Mouse (Mus musculus) heart, adult 2 months (tissue): ENCODE measurements at regions not wholly inside any gene's neighbourhood (a gene's known extent, or its start where the extent isn't known, plus 50 kb on each side); places are given as distances from the start of the nearest gene placed in this dataset.

ENCODE experiments used
- DNase-seq, 2 experiments: peaks; one replicate each; pipeline ENCODE4 v3.0.0; 2021
- H3K27ac ChIP-seq: fragments of 200-600 bp; 2 replicates; pipeline ENCODE4 v1.8.1; 2022
- H3K27me3 ChIP-seq: fragments of 200-500 bp; 2 replicates; pipeline ENCODE4 v1.6.1; 2012; ENCODE audit warnings: mild to moderate bottlenecking, low read length, inconsistent platforms, mixed read lengths; ENCODE audit not compliant: control insufficient read depth, insufficient read depth
- H3K36me3 ChIP-seq: fragments of 200-500 bp; 2 replicates; pipeline ENCODE4 v1.6.1; 2012; ENCODE audit warnings: low read length, inconsistent platforms; ENCODE audit not compliant: control insufficient read depth, insufficient read depth
- H3K4me1 ChIP-seq: fragments of 200-500 bp; 2 replicates; pipeline ENCODE4 v1.6.1; 2011; ENCODE audit warnings: low read length; ENCODE audit not compliant: control insufficient read depth, insufficient read depth
- H3K4me3 ChIP-seq: fragments of 200-600 bp; 2 replicates; pipeline ENCODE4 v1.8.1; 2022
- H3K79me2 ChIP-seq: fragments of 200-500 bp; replicated peaks from 2 replicates; pipeline ENCODE4 v1.6.1; 2012; ENCODE audit warnings: mild to moderate bottlenecking, inconsistent platforms, low read length, moderate library complexity, mixed read lengths; ENCODE audit not compliant: control insufficient read depth, insufficient read depth
- H3K9ac ChIP-seq: fragments of 200-500 bp; 2 replicates; pipeline ENCODE4 v1.6.1; 2012; ENCODE audit warnings: low read depth, mild to moderate bottlenecking, control low read depth, inconsistent platforms, low read length, mixed read lengths
- CTCF ChIP-seq: fragments of 200-600 bp; IDR thresholded peaks from 2 replicates; pipeline ENCODE4 v1.8.1; 2022; ENCODE audit warnings: antibody characterized with exemption, mild to moderate bottlenecking, moderate library complexity
- EP300 ChIP-seq: fragments of 200-500 bp; IDR thresholded peaks from 2 replicates; pipeline ENCODE4 v1.6.1; 2011; ENCODE audit warnings: low read depth, low read length, control low read depth; ENCODE audit not compliant: insufficient read depth
- POLR2A ChIP-seq: fragments of 200-500 bp; IDR thresholded peaks from 2 replicates; pipeline ENCODE4 v1.6.1; 2011; ENCODE audit warnings: mild to moderate bottlenecking, low read depth, low read length, control low read depth; ENCODE audit not compliant: insufficient read depth
- WGBS: fragments of 180-500 bp; shearing (Covaris S2); methylation state at CpG from one replicate; pipeline ENCODE4 v1.1.7; 2018; 5-methylcytosine and 5-hydroxymethylcytosine counted together
- intact Hi-C: fragments of 180-260 bp; cut with DNase I; formaldehyde crosslinking; loops from one replicate; pipeline ENCODE4 v1.15.1; 2025

GRCm38 (mm10) chr9:88120536-88120935 is 206.5 kb upstream of the Nt5e start:
- no peak for TF ChIP-seq POLR2A
- TF ChIP-seq CTCF: no peak
- TF ChIP-seq EP300: no peak
- no peak overlapping the region for H3K9ac ChIP-seq
- H3K4me1 ChIP-seq: no peaks in the 10 kb centered on the region; the same call in 1 of the 2 replicates
- no peak overlapping the region for H3K4me3 ChIP-seq
- 91% methylated on average over 5 of the region's 5 CpGs for WGBS
- intact Hi-C loops: no loop called here
- H3K36me3 ChIP-seq: no peaks in the 10 kb centered on the region
- H3K27ac ChIP-seq: no peak overlapping the region
- no peak for DNase-seq
- no peaks in the 10 kb centered on the region for H3K79me2 ChIP-seq
- no peaks in the 10 kb centered on the region for H3K27me3 ChIP-seq

GRCm38 (mm10) chr9:88120963-88121570 is 205.9 kb upstream of the Nt5e start:
- WGBS: 67% methylated on average over 11 of the region's 11 CpGs
- H3K79me2 ChIP-seq: no peaks in the 10 kb centered on the region
- no peaks in the 10 kb centered on the region for H3K36me3 ChIP-seq
- intact Hi-C loops: no loop called here
- H3K9ac ChIP-seq: no peak overlapping the region
- H3K27me3 ChIP-seq: no peaks in the 10 kb centered on the region
- H3K4me3 ChIP-seq: no peak overlapping the region
- no peaks in the 10 kb centered on the region; the same call in 1 of the 2 replicates for H3K4me1 ChIP-seq
- H3K27ac ChIP-seq: no peak overlapping the region
- no peak for TF ChIP-seq POLR2A
- no peak for DNase-seq

- peak; percentile 47 to 63 for DNase-seq
- Histone ChIP-seq H3K27me3 (no peaks in the 10 kb centered on the region), H3K27ac (no peak overlapping the region), H3K4me3 (no peak overlapping the region), H3K36me3 (no peaks in the 10 kb centered on the region), H3K9ac (no peak overlapping the region), H3K4me1 (no peaks in the 10 kb centered on the region; the same call in 1 of the 2 replicates), H3K79me2 (no peaks in the 10 kb centered on the region)
- WGBS: 74% methylated on average over 9 of the region's 9 CpGs
- TF ChIP-seq EP300 (no peak), CTCF (no peak), POLR2A (no peak)
- intact Hi-C loops: no loop called here
These were observed 202.5 kb upstream of the Nt5e start for GRCm38 (mm10) chr9:88124322-88125005.

- Histone ChIP-seq H3K36me3 (no peaks in the 10 kb centered on the region), H3K4me1 (no peaks in the 10 kb centered on the region; the same call in 1 of the 2 replicates), H3K4me3 (no peak overlapping the region), H3K27ac (no peak overlapping the region), H3K79me2 (no peaks in the 10 kb centered on the region), H3K9ac (no peak overlapping the region), H3K27me3 (no peaks in the 10 kb centered on the region)
- intact Hi-C loops: no loop called here
- 87% methylated on average over 6 of the region's 6 CpGs for WGBS
- TF ChIP-seq CTCF: no peak
- TF ChIP-seq EP300: no peak
- no peak for TF ChIP-seq POLR2A
- DNase-seq: no peak
These were observed 163.8 kb upstream of the Nt5e start for GRCm38 (mm10) chr9:88163025-88163780.

GRCm38 (mm10) chr9:88177575-88178254 is 149.3 kb upstream of the Nt5e start:
- 41% methylated on average over 4 of the region's 4 CpGs for WGBS
- Histone ChIP-seq H3K4me1 (no peaks in the 10 kb centered on the region), H3K27ac (peak overlapping the region; percentile 36), H3K79me2 (no peaks in the 10 kb centered on the region), H3K4me3 (no peak overlapping the region), H3K9ac (no peak overlapping the region), H3K27me3 (no peaks in the 10 kb centered on the region), H3K36me3 (no peaks in the 10 kb centered on the region)
- intact Hi-C loops: no loop called here
- peak in 1 of 2 experiments; percentile 38 for DNase-seq
- TF ChIP-seq CTCF (0 out of 2 replicates have a peak, but pooled peaks have one; percentile 3), POLR2A (no peak)
